Mouse (Mus musculus) hindbrain, embryonic 11.5 days (tissue): ENCODE measurements around the gene Vwa5b2. TPM values are rescaled to one million over a fixed set of nuclear protein-coding genes. Genes with fewer than 3 reads are reported as not detected.

Experiments used
- ATAC-seq: fragments of 200-750 bp; cut with Nextera tagmentation; 2 replicates; pipeline ENCODE4 v1.8.0; 2017; ENCODE audit warnings: mild to moderate bottlenecking, moderate TSS enrichment, moderate library complexity; ENCODE audit not compliant: low FRiP score
- DNase-seq: peaks from one replicate; pipeline ENCODE4 v3.0.0-alpha.2; 2015; ENCODE audit warnings: low spot score
- H3K27ac ChIP-seq: fragments of 300-500 bp; sonication (generic); 2 replicates; pipeline ENCODE4 v1.5.1; 2014; ENCODE audit warnings: mild to moderate bottlenecking, low read depth, low read length
- H3K27me3 ChIP-seq: fragments of 300-500 bp; sonication (generic); 2 replicates; pipeline ENCODE4 v1.6.1; 2014; ENCODE audit warnings: mild to moderate bottlenecking, low read length, moderate library complexity, mixed read lengths; ENCODE audit not compliant: control insufficient read depth, insufficient read depth
- H3K36me3 ChIP-seq: fragments of 300-500 bp; sonication (generic); 2 replicates; pipeline ENCODE4 v1.6.1; 2014; ENCODE audit warnings: mild to moderate bottlenecking, low read length, moderate library complexity, mixed read lengths; ENCODE audit not compliant: control insufficient read depth, insufficient read depth
- H3K4me1 ChIP-seq: fragments of 300-500 bp; sonication (generic); replicated peaks from 2 replicates; pipeline ENCODE4 v1.6.1; 2014; ENCODE audit warnings: low read length, mixed read lengths; ENCODE audit not compliant: control insufficient read depth, insufficient read depth
- H3K4me2 ChIP-seq: fragments of 300-500 bp; sonication (generic); replicated peaks from 2 replicates; pipeline ENCODE4 v1.6.1; 2014; ENCODE audit warnings: mild to moderate bottlenecking, low read depth, low read length
- H3K4me3 ChIP-seq: fragments of 300-500 bp; sonication (generic); 2 replicates; pipeline ENCODE4 v1.5.1; 2014; ENCODE audit warnings: low read depth, low read length
- H3K9ac ChIP-seq: fragments of 300-500 bp; sonication (generic); 2 replicates; pipeline ENCODE4 v1.6.1; 2014; ENCODE audit warnings: low read depth, low read length
- H3K9me3 ChIP-seq: fragments of 300-500 bp; sonication (generic); 2 replicates; pipeline ENCODE4 v1.6.1; 2016; ENCODE audit warnings: low read length; ENCODE audit not compliant: control insufficient read depth
- WGBS: fragments of 180-500 bp; shearing (Covaris S2); extraction: QIAGEN DNeasy Blood & Tissue Kit; methylation state at CpG from one replicate; pipeline ENCODE4 v1.1.7; 2014; 5-methylcytosine and 5-hydroxymethylcytosine counted together
- polyA plus RNA-seq: library from polyadenylated mRNA; unstranded; fragments of >200 nt; fragmentation: Nextera tagmentation; extraction: Ambion mirVana; gene quantifications from 2 replicates; pipeline ENCODE4 v1.2.1, GENCODE M21; 2014

Gene Vwa5b2
- polyA plus RNA-seq, 1 experiment from 2014 or later, result 1.6 TPM

GRCm38 (mm10) chr16:20595737-20596136 is 6.5 kb downstream of the Vwa5b2 start:
- Histone ChIP-seq H3K36me3 (no peaks in the 10 kb centered on the region), H3K4me1 (no peaks in the 10 kb centered on the region; the same call in 1 of the 2 replicates), H3K27me3 (peaks cover 29% of the 10 kb centered on the region), H3K27ac (no peak overlapping the region), H3K9me3 (no peaks in the 10 kb centered on the region), H3K4me3 (no peak overlapping the region), H3K9ac (no peak overlapping the region), H3K4me2 (no peak overlapping the region)
- WGBS, result 91% methylated on average over 4 of the region's 4 CpGs
- ATAC-seq, result no peak
- DNase-seq, result no peak

DNA sequence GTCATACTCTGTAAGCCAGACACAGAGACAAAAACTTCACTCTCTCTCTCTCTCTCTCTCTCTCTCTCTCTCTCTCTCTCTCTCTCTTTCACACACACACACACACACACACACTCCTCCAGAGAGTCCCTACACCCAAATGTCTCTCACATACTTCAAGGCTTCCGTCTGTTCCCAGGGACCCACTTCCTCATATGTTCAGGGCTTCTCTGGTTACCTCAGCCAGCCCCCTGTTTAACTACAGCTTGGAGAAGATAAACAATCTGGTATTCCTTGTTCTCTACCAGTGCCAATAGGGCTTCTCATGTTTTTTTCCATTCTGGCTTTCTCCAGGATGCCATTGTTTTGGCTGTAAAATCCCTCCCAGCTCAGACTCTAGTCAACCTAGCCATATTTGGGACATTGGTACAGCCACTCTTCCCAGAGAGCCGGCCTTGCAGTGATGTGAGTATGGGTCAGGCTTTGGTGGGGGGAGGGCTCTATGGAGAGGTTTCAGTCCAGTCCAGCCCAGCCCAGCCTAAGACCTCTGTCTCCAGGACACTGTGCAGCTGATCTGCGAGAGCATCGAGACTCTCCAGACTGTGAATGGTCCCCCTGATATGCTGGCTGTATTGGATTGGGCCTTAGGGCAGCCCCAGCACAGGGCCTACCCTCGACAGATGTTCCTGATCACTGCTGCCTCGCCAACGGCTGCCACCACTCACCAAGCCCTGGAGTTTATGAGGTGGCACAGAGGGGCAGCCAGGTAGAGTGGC is 7.6 kb downstream of the Vwa5b2 start:
- whole genome bisulfite sequencing, result 74% methylated on average over 7 of the region's 7 CpGs
- H3K4me2 ChIP-seq, result no peak overlapping the region
- no peak overlapping the region for H3K4me3 ChIP-seq
- DNase-seq (no peak), ATAC-seq (no peak)
- H3K9me3 ChIP-seq, result no peaks in the 10 kb centered on the region
- no peaks in the 10 kb centered on the region for H3K36me3 ChIP-seq
- peaks cover 18% of the 10 kb centered on the region for H3K27me3 ChIP-seq
- H3K9ac ChIP-seq, result no peak overlapping the region
- no peak overlapping the region for H3K27ac ChIP-seq
- no peaks in the 10 kb centered on the region for H3K4me1 ChIP-seq

GRCm38 (mm10) chr16:20600511-20600910 is 11.2 kb downstream of the Vwa5b2 start:
- Histone ChIP-seq H3K36me3 (0 out of 2 replicates have a peak, but pooled peaks cover 4% of the 10 kb centered on the region), H3K9me3 (no peaks in the 10 kb centered on the region), H3K9ac (no peak overlapping the region), H3K27me3 (no peaks in the 10 kb centered on the region), H3K4me1 (no peaks in the 10 kb centered on the region), H3K4me3 (no peak overlapping the region), H3K4me2 (no peak overlapping the region), H3K27ac (no peak overlapping the region)
- 81% methylated on average over 5 of the region's 5 CpGs for WGBS
- no peak for DNase-seq
- no peak for ATAC-seq

- ATAC-seq (no peak), DNase-seq (no peak)
- no peaks in the 10 kb centered on the region for H3K4me1 ChIP-seq
- no peak overlapping the region for H3K27ac ChIP-seq
- no peak overlapping the region for H3K4me2 ChIP-seq
- peaks cover 13% of the 10 kb centered on the region for H3K36me3 ChIP-seq
- no peaks in the 10 kb centered on the region for H3K27me3 ChIP-seq
- no peaks in the 10 kb centered on the region for H3K9me3 ChIP-seq
- no peak overlapping the region for H3K4me3 ChIP-seq
- 83% methylated on average over 9 of the region's 9 CpGs for WGBS
- H3K9ac ChIP-seq, result no peak overlapping the region
Measured at GRCm38 (mm10) chr16:20604705-20605104, 15.4 kb downstream of the Vwa5b2 start.

DNA sequence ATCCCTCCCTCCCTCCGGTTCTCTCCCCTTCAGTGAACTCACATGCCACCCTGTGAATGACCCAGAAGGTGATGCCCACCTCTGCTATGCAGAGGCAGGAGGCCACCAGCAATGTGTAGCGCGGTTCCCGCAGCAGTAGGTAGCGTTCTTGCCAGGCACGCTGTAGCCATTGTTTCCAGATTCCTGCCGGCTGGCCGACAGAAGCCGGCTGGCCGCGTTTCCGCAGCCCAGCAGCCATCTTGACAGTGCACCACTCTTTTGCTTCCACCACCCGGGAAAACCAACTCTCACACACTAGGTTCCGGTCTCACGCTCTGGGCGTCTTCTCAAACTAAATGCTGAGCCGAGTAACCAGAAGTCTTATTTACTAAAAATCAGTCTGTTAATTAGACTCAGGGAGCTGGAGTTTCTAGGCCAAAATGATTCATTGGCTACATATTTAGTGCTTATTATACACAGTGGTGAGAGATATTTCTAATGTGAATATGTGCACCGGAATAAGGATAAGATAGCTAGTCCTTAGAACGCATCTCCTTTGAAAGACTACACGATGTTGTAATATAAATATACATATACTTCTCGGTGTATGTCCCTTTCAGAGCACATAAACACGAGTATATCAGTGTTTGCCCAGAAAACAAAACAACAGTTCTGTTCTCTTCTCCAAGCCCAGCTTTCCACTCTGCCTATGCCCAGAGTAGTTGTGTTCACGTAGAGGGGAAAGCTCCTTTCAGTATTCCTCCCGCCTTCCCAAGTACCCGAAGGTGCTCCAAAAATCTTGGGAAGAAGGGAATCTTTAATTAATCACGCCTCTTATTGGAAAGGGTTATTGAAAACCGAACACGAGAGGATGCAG is 21.5 kb downstream of the Vwa5b2 start:
- no peaks in the 10 kb centered on the region for H3K4me1 ChIP-seq
- peak overlapping the region; percentile 80 for H3K4me3 ChIP-seq
- H3K9ac ChIP-seq, result peak overlapping the region; percentile 95
- DNase-seq, result peak; percentile 88
- WGBS, result under 1% methylated on average over 28 of the region's 28 CpGs
- H3K36me3 ChIP-seq, result peaks cover 8% of the 10 kb centered on the region
- H3K4me2 ChIP-seq, result peak overlapping the region; percentile 73
- H3K9me3 ChIP-seq, result no peaks in the 10 kb centered on the region
- H3K27ac ChIP-seq, result peak overlapping the region; percentile 82
- H3K27me3 ChIP-seq, result no peaks in the 10 kb centered on the region
- peak; percentile 69 for ATAC-seq

- 3% methylated on average over 41 of the region's 41 CpGs for WGBS
- no peaks in the 10 kb centered on the region for H3K27me3 ChIP-seq
- DNase-seq (peak; percentile 91), ATAC-seq (peak; percentile 94)
- peak within 1 kb of the TSS; percentile 82 for H3K27ac ChIP-seq
- no peaks in the 10 kb centered on the region for H3K4me1 ChIP-seq
- peaks cover 3% of the 10 kb centered on the region; the same call in 1 of the 2 replicates for H3K36me3 ChIP-seq
- peak within 1 kb of the TSS; percentile 80 for H3K4me3 ChIP-seq
- H3K9ac ChIP-seq, result peak within 1 kb of the TSS; percentile 95
- H3K4me2 ChIP-seq, result peak within 1 kb of the TSS; percentile 73
- H3K9me3 ChIP-seq, result no peaks in the 10 kb centered on the region
Measured at GRCm38 (mm10) chr16:20611357-20612227, 22.3 kb downstream of the Vwa5b2 start, which contains the start of the genes Eef1akmt4, Gm49333 and Alg3. Eef1akmt4 (plus strand) TSS chr16:20611593. Gm49333 (plus strand) TSS chr16:20611610. Alg3 (minus strand) TSS chr16:20611735.

DNA sequence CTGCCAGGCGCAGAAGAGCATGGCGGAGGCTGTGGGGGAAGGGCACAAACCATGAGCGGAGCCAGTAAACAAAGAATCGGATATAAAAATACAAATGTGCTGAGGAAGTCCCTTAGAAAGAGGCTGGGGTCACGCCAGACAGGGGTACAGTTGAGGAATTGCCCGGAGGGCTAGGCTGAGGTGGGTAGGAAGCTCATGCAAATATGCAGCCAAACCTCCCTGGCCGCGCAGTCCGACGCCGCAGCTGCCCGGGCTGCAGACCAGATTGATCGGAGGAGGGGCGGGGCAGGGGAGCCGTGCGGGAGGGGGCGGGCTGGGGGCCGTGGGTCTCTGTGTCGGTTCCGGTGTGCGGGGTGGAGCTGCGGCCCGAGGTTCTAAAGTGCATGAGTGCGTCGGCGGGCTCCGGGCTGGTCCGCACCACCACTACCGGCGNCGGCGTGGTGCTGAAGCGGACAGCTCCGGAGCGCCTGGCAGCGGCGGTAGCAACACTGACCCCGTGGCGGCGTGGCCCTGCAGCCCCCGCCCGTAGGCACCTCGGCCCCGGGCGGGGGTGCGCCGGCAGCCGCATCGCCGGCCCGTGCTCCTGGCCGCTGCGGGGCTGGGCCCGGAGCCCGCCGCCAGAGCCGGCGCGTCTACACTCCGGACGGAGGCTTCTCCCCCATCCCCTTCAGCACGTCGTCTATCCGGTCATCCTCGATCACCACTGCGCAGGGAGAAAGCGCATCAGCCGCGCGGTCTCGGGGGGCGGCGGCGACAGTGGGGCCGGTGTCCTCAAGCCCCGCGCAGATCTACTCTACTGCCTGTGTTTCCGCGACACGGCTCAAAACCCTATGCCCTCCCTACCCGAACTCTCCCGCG is 30.5 kb downstream of the Vwa5b2 start:
- H3K4me2 ChIP-seq, result peak overlapping the region; percentile 98
- peak overlapping the region; percentile 86 for H3K9ac ChIP-seq
- H3K4me3 ChIP-seq, result peak overlapping the region; percentile 74
- WGBS, result 2% methylated on average over 70 of the region's 83 CpGs
- no peaks in the 10 kb centered on the region for H3K36me3 ChIP-seq
- H3K27ac ChIP-seq, result peak overlapping the region; percentile 91
- ATAC-seq (peak; percentile 43), DNase-seq (peak; percentile 66)
- no peaks in the 10 kb centered on the region for H3K9me3 ChIP-seq
- peaks cover 9% of the 10 kb centered on the region; the same call in 1 of the 2 replicates for H3K4me1 ChIP-seq
- H3K27me3 ChIP-seq, result no peaks in the 10 kb centered on the region; the same call in 1 of the 2 replicates
